Mouse (Mus musculus): Measurements from ENCODE around the gene Cyfip2. TPM values are rescaled to one million over a fixed set of nuclear protein-coding genes. Genes with fewer than 3 reads are reported as not detected.

Gene Cyfip2
- polyA plus RNA-seq, 1 experiment from 2014 or later: 67.6 TPM

- DNase-seq (ENCODE audit: low spot score): peak; percentile 79
Observed at GRCm38 (mm10) chr11:46236976-46237375, 75.7 kb downstream of the Cyfip2 start.

GRCm38 (mm10) chr11:46235334-46235733, 77.3 kb downstream of the Cyfip2 start, which contains the start of gene Fndc9:
Fndc9 (plus strand) TSS chr11:46235531.
- no peak for DNase-seq (ENCODE audit: low spot score)

- no peak for DNase-seq (ENCODE audit: low spot score)
Observed at GRCm38 (mm10) chr11:46233966-46234365, 78.7 kb downstream of the Cyfip2 start.

- no peak for DNase-seq (ENCODE audit: low spot score)
Observed at GRCm38 (mm10) chr11:46232803-46233202, 79.9 kb downstream of the Cyfip2 start.

GRCm38 (mm10) chr11:46230184-46230583, 82.5 kb downstream of the Cyfip2 start:
- no peak for DNase-seq (ENCODE audit: low spot score)

- no peak for DNase-seq (ENCODE audit: low spot score)
Observed at GRCm38 (mm10) chr11:46225345-46225744, 87.3 kb downstream of the Cyfip2 start.

GRCm38 (mm10) chr11:46223575-46223974, 89.1 kb downstream of the Cyfip2 start:
- DNase-seq (ENCODE audit: low spot score): no peak

- no peak for DNase-seq (ENCODE audit: low spot score)
Observed at GRCm38 (mm10) chr11:46220211-46220610, 92.4 kb downstream of the Cyfip2 start.

GRCm38 (mm10) chr11:46219380-46219779, 93.3 kb downstream of the Cyfip2 start:
- no peak for DNase-seq (ENCODE audit: low spot score)

GRCm38 (mm10) chr11:46218584-46218983, 94.1 kb downstream of the Cyfip2 start:
- no peak for DNase-seq (ENCODE audit: low spot score)

GRCm38 (mm10) chr11:46217686-46218085, 95.0 kb downstream of the Cyfip2 start:
- DNase-seq (ENCODE audit: low spot score): no peak

- peak; percentile 59 for DNase-seq (ENCODE audit: low spot score)
Observed at GRCm38 (mm10) chr11:46216669-46217068, 96.0 kb downstream of the Cyfip2 start.

GRCm38 (mm10) chr11:46215354-46215753, 97.3 kb downstream of the Cyfip2 start:
- peak; percentile 78 for DNase-seq (ENCODE audit: low spot score)

GRCm38 (mm10) chr11:46214368-46215230, 98.1 kb downstream of the Cyfip2 start:
- DNase-seq (ENCODE audit: low spot score): no peak

- DNase-seq (ENCODE audit: low spot score): no peak
Observed at GRCm38 (mm10) chr11:46213844-46214243, 98.8 kb downstream of the Cyfip2 start.

- no peak for DNase-seq (ENCODE audit: low spot score)
Observed at GRCm38 (mm10) chr11:46211858-46212257, 100.8 kb downstream of the Cyfip2 start.

GRCm38 (mm10) chr11:46209884-46210283, 102.8 kb downstream of the Cyfip2 start:
- no peak for DNase-seq (ENCODE audit: low spot score)

GRCm38 (mm10) chr11:46205639-46206409, 106.8 kb downstream of the Cyfip2 start:
- DNase-seq (ENCODE audit: low spot score): no peak

GRCm38 (mm10) chr11:46204841-46205240, 107.8 kb downstream of the Cyfip2 start:
- DNase-seq (ENCODE audit: low spot score): no peak

- DNase-seq (ENCODE audit: low spot score): no peak
Observed at GRCm38 (mm10) chr11:46202547-46202887, 110.1 kb downstream of the Cyfip2 start.

- DNase-seq (ENCODE audit: low spot score): no peak
Observed at GRCm38 (mm10) chr11:46201636-46202546, 110.8 kb downstream of the Cyfip2 start.

Measured in thymus, postnatal 0 days (tissue).